Mouse (Mus musculus) right cerebral cortex, adult 2 months (tissue): ENCODE measurements around the gene Cant1.
"Not testable (repeated sequence)": the region's sequence is repeated elsewhere in the genome, so short reads cannot be mapped to it uniquely, and the experiment has no call there.

Experiments used
- DNase-seq, 2 experiments: peaks; one replicate each; pipeline ENCODE4 v3.0.0; 2021 to 2022; ENCODE audit warnings: low spot score in 2 of 2

Cant1 gene

DNA sequence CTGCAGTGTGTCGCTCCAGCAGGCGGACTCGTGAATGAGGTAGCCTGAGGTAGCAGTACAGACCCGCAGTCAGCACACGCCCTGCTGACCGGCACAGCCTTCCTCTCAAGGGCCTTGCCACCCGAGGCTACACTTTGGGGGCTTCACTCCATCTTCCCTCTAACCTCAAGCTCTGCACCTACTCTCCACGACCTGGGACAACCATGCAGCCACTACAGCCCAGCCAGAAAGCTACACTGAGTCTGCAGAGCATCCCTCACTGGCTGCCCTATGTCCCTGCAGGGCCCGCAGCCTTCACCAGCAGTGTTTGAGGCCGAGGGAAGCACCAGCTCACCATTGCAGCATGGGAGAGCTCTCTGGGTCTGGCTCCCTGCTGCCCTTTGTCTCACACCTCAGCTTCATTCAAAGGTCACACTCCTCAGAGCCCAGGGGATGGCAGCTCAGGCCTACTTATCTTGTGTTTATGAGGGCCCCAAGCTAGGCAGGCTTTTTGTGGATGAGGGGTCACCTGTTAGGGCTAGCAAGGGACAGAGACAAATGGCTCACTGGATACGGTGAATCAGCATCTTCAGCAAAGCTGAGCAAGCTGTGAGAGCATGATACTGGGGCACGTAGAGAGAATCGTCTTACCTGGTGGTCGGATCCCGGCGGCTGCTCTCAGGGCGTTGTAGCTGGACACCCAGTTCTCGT, 10.7 kb downstream of the Cant1 start:
- DNase-seq, result no peak

DNA sequence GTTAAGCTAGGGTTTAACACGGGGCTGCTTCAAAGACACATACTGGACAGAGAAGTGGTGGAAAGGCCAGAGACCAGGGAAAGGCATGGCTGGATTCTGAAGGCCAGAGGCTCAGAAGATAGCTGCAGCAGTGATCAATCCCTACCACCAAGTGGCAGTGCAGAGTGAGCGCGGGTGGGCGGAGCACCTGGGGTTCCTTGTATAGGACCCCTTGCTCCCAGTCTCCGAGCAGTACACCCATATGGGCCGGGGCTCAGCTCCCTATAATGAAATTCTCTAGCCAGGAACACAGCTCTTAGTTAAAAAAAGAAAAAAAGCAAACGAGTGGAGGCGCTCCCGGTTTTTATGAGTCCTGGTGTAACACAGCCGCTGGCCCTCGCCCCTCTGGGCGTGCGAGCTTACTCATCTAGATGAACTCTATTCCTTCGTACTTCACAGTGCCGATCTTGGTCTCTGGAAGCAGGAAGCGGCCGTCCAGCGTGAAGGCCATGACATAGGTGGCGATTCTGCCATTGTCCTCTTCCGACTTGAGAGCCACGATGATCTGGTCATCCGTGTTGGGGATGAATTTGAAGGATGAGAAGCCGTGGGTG, 11.5 kb downstream of the Cant1 start:
- DNase-seq, result peak in 1 of 2 experiments; percentile 57

DNA sequence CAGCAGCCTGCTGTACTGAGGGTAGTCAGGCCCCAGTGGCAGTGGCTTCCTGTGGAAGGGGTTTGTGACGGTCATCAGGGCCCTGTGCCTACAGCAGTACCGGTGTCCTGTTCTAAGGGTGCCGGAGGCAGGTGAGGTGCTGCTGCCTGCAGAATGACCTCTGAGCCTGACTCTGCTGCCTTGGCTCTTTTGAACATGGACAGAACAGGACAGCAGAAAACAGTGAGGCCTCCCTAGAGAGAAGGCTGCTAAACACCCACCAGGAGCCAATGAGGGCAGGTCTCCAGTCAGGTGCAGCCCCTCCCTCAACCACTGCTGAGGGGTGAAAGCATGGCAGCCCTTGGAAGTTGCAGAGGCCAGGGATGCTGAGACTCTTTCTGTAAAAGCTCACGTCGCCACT, 12.4 kb downstream of the Cant1 start:
- DNase-seq, result no peak

DNA sequence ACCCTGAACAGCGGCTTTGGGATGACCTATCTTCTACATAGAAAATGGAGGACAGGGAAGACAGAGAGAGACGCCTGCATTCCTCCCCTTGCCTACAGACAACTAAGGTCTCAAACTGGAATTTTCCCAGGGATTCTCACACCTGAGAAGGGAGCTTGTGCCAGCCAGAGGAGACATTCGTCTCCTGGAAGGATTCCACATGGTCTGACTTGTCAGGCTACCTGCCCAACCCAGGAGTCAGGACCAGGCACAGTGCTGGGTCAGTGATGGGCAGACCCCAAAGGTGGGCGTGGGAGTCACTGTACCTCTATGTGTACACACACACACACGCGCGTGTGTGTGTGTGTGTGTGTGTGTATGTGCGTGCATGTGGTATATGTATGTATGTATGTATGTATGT, 13.6 kb downstream of the Cant1 start:
- no peak for DNase-seq

DNA sequence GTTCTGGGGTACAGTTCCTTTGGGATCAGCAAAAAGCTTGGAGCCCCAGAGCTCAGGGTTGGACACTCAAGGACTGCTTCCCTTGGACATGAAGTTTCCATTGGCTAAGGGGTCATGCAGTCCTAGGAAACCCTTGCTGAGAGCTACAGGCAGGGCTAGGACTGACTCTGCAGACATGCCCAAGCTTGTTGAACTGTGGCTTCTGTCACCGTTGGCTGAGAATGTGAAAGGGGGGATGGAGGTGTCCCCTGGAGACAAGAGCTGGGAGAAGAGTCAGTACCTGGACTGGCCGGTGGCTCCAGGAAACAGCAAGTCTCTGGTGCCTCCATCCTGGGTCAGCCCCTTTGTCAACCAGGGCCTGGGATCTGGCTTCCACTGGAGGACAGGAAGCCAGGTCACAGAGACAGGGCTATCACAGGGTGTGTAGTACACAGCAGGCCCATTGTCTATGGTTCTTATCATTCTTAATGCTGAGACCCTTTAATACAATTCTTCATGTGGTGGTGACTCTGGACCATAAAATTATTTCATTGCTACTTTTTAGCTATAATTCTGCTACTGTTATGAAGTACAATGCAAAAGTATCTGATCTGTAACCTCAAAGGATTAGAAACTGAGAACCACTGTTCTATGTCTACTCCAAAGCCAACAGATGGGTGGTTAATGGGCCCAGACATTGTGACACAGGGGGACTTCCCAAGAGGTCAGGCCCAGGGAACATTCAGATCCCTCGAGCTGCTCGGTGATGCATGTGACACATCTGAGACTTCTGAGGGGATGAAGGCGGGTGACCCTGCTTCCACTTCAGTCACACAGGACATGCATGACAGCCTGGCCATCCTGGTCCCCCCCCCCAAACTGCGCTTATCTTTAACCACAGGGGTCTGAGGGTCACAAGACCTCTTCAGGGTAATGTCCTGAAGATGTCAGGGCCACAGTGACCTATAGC, 14.7 kb downstream of the Cant1 start:
- no peak for DNase-seq

DNA sequence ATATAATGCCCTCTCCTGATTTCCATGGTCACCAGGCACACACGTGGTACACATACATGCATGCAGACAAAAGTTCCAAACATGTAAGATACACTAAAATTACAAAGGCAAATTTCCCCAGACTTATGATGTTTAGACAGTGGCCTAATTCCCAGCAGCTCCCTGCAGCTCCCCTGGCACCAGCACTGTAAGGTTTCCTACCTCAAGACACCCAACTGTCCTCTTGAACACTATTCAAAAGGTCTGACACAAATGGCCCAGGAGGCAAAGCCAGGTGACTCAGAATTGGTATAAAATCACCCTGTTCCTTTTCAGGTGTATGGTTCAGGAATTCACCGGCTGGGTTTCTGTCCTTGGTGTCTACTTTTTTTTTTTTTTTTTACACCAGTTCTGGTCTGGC, 15.7 kb downstream of the Cant1 start:
- DNase-seq, result no peak

DNA sequence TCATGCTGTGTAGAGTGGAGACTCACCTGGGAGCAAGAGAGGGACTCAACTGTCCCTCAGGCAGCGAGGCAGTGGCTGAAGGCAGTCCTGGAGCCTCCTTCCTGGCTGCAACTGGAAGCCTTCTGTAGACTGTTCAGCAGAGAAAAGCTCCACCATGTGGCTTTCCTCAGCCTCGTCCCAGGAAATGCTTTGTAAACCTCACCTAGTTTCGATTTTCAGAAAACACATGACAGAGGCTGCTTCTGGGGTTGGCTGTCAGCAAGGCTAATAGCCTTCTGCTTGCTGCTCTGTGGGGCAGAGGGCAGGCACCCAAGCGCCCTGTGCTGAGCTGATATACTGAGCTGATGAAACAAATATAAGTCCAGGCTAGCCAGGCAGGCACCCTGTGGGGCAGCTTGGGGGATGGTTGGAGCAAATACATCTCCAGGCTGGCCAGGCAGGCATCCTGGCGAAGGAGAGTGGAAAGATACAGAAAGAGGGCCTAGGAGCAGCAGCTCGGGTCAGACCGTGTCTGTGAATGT, 17.1 kb downstream of the Cant1 start, which contains the start of gene Lgals3bp:
TSS of gene Lgals3bp (minus strand) at position 333 of the 521 bp plus-strand sequence.
- peak; percentile 49 to 63 for DNase-seq

DNA sequence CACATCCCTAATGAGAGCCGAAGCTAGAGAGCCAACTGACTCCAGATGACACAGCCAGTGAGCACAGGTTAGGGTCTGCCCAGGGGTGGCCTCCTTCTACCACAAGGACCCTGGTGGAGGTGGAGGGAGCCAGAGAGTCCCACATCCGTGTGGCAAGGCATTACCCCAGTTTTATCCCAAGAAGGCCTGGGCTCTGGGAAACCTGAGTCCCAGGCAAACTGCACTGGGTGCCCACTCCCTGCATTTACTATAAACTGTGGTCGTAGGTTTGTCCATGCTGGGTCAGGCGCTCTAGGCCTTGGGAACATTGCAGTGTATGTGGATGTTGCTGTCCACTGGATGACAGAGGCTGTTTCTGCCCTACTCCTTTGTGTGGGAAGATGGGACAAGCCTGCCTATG, 17.7 kb downstream of the Cant1 start:
- no peak for DNase-seq

DNA sequence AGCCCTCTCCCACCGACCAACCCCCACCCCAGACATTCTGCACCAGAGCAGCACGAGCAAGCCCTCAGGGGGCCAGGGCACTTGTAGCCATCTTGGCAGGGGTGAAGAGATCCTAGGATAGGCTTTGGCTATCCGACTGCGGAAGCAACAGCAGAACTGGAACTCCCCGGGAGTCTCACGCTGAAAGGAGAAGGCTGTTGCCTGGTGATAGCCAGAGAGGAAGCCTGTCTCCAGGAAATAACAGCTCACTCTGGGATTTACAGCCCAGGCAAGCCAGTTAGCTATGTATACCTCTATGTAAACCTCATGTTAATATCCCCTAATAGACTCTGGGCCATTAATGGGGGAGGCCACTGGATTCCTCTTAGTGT, 18.3 kb downstream of the Cant1 start:
- no peak for DNase-seq

DNA sequence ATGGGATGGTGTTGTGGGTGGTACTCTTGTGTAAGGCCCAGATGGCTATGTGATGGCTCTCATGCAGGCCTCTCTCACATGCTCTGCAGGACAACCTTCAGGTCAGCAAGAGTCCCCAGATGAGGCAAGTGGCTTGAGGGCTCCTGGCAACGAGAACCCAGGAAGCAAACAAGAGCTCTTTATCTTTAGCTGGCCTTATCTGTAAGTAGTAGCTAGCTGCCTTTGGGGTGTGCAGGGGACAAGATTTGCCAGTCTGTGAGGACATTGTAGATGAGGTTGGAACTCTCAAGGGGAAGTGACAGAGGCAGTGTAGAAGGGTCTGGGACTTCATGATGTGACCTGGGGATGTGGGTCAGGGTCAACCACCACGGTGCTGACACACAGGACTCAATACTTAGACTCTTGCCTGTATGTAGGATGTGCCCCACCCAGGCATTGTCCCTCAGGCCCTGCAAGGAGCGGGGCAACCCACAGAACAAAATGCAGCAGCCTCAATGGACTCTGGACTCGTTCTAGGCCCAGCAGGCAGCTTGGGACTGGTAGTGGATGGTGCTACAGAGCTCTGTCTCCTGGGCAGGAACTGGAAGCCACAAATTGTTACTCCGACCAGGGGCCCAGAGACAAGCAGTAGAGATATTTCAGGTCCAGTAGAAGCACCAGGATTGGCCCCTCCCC, 18.9 kb downstream of the Cant1 start:
- DNase-seq, result no peak

DNA sequence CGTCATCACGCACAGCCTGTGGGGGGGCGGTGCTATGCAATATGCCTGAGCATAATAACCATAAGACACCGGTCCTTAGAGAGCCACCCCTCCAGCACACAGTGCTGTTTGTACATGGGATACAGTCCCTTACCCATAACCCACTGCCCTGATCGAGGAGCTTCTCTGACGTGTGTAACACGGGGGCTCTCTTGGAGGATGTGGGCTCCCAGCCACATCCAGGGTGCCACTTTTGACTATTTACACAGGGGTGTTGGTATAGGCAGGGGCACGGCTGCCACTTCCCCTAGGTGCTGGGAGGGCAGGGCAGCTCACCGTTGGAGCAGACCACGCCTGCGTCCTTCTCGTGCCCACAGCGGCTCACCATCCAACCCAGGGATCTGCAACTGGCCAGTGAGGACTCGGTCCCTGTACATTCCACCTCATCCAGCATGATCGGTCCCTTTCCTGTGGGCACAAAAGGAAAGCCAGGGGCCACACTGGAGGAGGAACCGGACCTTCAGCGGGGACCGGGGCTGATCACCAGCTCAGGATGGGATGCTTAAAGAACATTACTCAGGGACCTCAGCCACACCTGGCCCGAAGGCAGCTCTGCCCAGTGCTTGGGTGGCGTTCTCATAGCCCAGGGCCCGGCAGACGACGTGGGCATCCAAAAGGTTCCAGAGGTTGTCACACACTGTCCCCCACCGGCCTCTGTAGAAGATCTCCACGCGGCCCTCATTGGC, 20.9 kb downstream of the Cant1 start:
- DNase-seq, result no peak

DNA sequence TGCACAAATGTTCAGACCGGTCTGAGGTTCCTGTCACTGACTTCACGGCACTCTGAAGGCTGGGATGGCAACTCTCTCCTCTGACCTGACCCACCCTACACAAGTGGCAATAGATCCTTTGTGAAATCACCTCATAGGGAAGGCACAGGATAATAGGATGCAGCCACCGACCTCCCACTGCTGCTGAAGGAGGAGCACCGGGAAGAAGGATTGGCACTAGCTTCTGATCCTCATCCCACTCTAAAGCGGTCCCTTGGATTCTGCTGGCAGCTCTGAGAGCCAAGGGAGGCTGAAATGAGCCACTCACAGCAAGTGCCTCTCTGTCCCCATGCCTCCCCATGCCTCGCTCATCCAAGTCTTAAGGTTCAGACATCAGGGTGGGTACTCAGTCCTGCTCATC, 24.3 kb downstream of the Cant1 start:
- no peak for DNase-seq

DNA sequence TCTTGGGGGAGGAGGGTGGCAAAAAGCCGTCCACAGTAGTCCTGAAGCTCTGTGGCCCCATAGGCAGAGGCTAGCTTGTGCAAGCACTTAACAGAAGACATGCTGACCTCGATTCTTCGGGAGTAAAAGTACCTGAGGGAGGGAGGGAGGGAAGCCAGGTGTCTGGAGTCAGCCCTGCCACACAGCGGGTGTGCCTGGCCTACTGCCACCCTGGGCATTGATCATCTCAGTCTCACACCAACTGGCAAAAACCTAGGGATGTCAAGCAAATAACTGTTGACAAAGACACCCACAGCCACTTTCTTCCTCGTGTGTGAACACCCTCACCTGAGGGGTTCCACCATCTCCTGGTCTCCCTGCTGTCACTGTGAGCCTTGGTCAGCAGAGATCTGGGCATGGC, 24.9 kb downstream of the Cant1 start:
- no peak for DNase-seq

DNA sequence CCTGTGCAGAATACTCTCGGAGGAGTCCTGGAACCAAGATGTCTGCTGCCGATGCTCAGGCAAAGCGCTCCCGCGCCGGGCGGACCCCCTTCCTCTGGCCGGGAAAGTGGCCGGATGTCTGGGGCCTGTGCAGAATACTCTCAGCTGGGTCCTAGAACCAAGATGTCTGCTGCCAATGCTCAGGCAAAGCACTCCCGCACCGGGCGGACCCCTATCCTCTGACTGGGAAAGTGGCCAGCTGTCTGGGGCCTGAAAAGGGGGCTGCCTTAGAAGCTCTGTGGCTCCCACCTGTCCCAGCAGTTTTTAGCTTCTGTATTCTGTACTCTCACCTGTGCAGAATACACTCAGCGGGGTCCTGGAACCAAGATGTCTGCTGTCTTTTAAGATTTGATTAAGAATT, 31.1 kb downstream of the Cant1 start:
- not testable (repeated sequence) for DNase-seq

DNA sequence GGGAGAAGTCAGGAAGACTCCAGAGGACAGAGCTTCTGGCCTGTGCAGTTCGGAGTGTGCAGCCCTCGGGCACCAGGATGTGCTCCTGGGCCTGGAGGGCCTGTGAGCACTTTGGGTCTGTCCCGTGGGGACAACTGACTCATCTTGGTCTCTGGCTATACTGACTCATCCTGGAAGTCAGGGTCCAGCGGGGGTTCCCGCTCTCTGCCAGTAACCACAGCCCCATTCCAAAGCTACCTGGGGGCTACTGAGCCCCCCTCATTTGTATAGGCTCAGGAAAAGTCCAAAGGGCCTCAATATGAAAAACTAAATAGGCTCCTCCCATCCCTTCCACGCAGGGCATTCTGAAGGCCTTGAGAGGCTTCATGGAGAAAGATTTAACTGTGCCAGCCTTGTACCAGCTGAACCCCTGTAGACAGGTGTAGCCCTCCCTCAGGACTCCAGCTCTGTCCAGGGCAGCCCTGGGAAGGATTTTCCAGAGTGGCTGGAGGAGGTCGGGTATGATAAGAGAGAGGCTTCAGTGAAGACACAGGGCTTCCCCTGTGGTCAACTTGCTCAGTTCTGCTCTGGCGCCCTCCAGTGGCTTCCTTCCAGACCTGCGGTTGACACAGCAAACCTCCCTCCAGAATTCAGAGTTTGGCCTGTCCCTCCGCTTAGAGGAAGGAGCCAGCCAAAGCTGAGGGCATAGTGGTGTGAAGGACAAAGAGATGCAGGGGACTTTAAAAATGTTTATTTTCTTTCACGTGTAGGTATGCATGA, 39.5 kb downstream of the Cant1 start:
- DNase-seq, result peak; percentile 85 to 92

DNA sequence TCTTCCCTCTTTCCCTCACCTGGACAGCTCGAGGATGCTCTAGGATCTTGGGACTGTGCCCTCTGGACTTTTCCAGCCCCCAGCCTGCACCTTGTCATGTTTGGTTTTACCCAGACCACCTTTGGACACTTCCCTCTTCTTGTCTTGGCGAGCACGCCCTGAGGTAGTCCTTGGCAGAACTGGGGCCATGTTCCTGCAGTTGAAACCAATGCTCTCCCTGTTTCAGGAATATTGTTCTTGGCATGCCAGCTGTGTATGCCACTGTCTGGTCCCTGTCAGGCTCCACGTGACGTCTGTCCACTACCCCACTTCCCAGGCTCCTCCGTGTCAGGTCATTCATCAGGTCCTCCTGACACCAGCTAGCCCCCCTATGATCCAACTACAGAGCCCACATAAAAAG, 40.2 kb downstream of the Cant1 start:
- no peak for DNase-seq

DNA sequence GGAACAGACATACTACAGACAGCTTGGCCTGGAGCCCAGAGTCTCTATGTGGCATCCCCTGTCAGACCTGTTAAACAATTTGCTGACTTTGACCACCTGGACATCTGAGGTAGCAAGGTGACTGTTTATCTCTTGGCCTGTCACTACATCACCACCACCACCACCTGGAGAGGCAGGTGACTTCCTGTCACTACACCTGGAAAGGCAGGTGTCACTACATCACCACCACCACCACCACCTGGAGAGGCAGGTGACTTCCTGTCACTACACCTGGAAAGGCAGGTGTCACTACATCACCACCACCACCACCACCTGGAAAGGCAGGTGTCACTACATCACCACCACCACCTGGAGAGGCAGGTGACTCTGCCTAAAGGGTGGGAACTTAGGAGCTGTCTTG, 42.6 kb downstream of the Cant1 start:
- DNase-seq, result not testable (repeated sequence)

DNA sequence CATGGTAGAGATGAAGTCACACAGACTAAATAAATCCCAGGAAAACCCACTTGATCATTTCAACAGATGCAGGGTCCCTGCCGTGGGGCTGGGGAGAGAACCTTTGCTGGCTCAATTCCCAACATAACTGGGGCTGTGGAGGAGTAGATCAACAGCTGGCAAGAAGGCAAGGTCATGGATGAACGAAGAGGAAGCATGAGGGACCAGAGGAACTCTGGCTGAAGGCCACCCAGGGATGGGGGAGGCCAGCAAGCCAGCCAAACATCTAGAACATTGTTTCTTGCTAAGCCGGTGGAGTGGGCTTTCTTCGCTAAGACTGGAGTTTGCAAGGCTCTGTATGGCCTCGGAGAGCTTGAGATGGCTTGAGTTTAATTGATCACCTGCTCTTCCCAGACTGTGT, 43.0 kb downstream of the Cant1 start:
- DNase-seq, result no peak

DNA sequence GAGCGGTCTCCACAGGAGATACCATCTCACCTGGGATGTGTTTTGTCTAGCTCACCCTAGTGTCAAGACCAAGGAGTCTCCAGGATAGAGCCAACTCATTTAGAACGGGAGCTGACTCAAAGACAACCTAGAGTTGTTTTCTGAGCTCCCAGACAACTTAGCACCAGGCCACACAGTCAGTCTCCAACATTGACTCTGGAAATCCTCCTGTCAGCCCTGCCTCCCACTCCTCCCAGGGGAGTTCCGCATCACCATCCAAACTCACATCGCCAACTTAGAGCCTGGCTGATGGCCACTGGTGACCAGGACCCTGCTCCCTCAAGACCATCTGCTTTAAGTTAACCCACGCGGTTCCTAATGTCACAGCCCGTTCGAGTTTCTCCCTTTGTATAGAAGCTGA, 43.4 kb downstream of the Cant1 start:
- DNase-seq, result no peak

DNA sequence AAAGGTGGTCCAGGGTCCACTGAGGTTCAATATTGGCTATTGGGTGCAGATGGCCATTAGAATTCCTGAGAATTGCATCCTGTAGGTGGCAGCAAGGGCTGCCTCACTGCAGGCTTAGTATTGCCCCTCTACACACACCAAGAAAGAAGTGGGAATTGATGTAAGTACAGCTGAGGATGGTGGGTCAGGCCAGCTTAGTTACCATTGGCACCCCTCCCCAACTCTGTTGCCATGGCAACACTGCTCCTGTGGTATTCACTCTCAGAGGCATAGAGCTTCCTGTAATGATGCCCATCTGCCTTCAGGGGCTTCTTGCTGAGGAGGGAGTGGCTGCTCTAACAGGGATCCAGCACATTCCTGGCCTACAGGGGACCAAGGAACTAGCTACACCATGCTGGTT, 43.9 kb downstream of the Cant1 start:
- DNase-seq, result no peak
